Mouse (Mus musculus): ENCODE results near the gene Otulin.

GRCm38 (mm10) chr15:27533036-27533435 lies 97.5 kb downstream of the Otulin start:
- TF ChIP-seq POLR2A (IDR thresholded peaks at IDR 0.05; ENCODE audit: borderline replicate concordance, insufficient read depth, low read length) (no peak), CTCF (IDR thresholded peaks at IDR 0.05; ENCODE audit: borderline replicate concordance, insufficient read depth, low read depth, low read length) (no peak)

Data from cerebellum, adult 2 months (tissue).